Mouse (Mus musculus): Measurements from ENCODE around the gene Pml. TPM values are rescaled to one million over a fixed set of nuclear protein-coding genes. Genes with fewer than 3 reads are reported as not detected.

The Pml gene
- polyA plus RNA-seq, 1 experiment from 2014 or later, result 15.3 TPM

GRCm38 (mm10) chr9:58283431-58283830 lies 33.8 kb upstream of the Pml start:
- no peak overlapping the region for H3K9ac ChIP-seq (ENCODE audit: low read depth, low read length)
- DNase-seq (ENCODE audit: low spot score), result peak; percentile 47
- no peak overlapping the region for H3K4me3 ChIP-seq (ENCODE audit: low read depth, low read length)
- 44% methylated on average over 7 of the region's 7 CpGs for WGBS
- H3K4me2 ChIP-seq (ENCODE audit: low read depth, low read length), result no peak overlapping the region
- 0 out of 2 replicates have a peak, but pooled peaks cover 5% of the 10 kb centered on the region for H3K4me1 ChIP-seq (ENCODE audit: control insufficient read depth, insufficient read depth, low read length)
- H3K36me3 ChIP-seq (ENCODE audit: control insufficient read depth, insufficient read depth, low read length), result 0 out of 2 replicates have a peak, but pooled peaks cover 6% of the 10 kb centered on the region
- H3K27me3 ChIP-seq (replicated peaks; ENCODE audit: control insufficient read depth, insufficient read depth, low read length), result no peaks in the 10 kb centered on the region
- no peak for ATAC-seq (ENCODE audit: low read depth)
- no peaks in the 10 kb centered on the region for H3K9me3 ChIP-seq (ENCODE audit: control insufficient read depth, low read length)
- H3K27ac ChIP-seq (replicated peaks; ENCODE audit: low read depth, low read length), result no peak overlapping the region; the same call in 1 of the 2 replicates

GRCm38 (mm10) chr9:58281597-58281996 lies 32.0 kb upstream of the Pml start:
- H3K4me2 ChIP-seq (ENCODE audit: low read depth, low read length), result no peak overlapping the region
- 0 out of 2 replicates have a peak, but pooled peaks cover 5% of the 10 kb centered on the region for H3K4me1 ChIP-seq (ENCODE audit: control insufficient read depth, insufficient read depth, low read length)
- no peaks in the 10 kb centered on the region for H3K36me3 ChIP-seq (ENCODE audit: control insufficient read depth, insufficient read depth, low read length)
- 52% methylated on average over 3 of the region's 3 CpGs for WGBS
- no peaks in the 10 kb centered on the region for H3K27me3 ChIP-seq (replicated peaks; ENCODE audit: control insufficient read depth, insufficient read depth, low read length)
- no peak overlapping the region for H3K9ac ChIP-seq (ENCODE audit: low read depth, low read length)
- ATAC-seq (ENCODE audit: low read depth) (no peak), DNase-seq (ENCODE audit: low spot score) (no peak)
- H3K27ac ChIP-seq (replicated peaks; ENCODE audit: low read depth, low read length), result no peak overlapping the region
- H3K9me3 ChIP-seq (ENCODE audit: control insufficient read depth, low read length), result no peaks in the 10 kb centered on the region
- no peak overlapping the region for H3K4me3 ChIP-seq (ENCODE audit: low read depth, low read length)

GRCm38 (mm10) chr9:58280259-58281109 lies 30.9 kb upstream of the Pml start:
- Histone ChIP-seq H3K4me1 (ENCODE audit: control insufficient read depth, insufficient read depth, low read length) (peaks cover 9% of the 10 kb centered on the region), H3K4me3 (ENCODE audit: low read depth, low read length) (no peak overlapping the region), H3K4me2 (ENCODE audit: low read depth, low read length) (no peak overlapping the region), H3K9me3 (ENCODE audit: control insufficient read depth, low read length) (no peaks in the 10 kb centered on the region), H3K27ac (replicated peaks; ENCODE audit: low read depth, low read length) (no peak overlapping the region), H3K36me3 (ENCODE audit: control insufficient read depth, insufficient read depth, low read length) (no peaks in the 10 kb centered on the region), H3K9ac (ENCODE audit: low read depth, low read length) (no peak overlapping the region), H3K27me3 (replicated peaks; ENCODE audit: control insufficient read depth, insufficient read depth, low read length) (no peaks in the 10 kb centered on the region)
- 34% methylated on average over 9 of the region's 9 CpGs for WGBS
- ATAC-seq (ENCODE audit: low read depth) (peak; percentile 74), DNase-seq (ENCODE audit: low spot score) (peak; percentile 94)

GRCm38 (mm10) chr9:58279780-58280179 lies 30.2 kb upstream of the Pml start:
- DNase-seq (ENCODE audit: low spot score) (no peak), ATAC-seq (ENCODE audit: low read depth) (no peak)

GRCm38 (mm10) chr9:58278821-58279723 lies 29.5 kb upstream of the Pml start:
- peaks cover 21% of the 10 kb centered on the region for H3K4me1 ChIP-seq (ENCODE audit: control insufficient read depth, insufficient read depth, low read length)
- ATAC-seq (ENCODE audit: low read depth) (no peak), DNase-seq (ENCODE audit: low spot score) (no peak)
- H3K27me3 ChIP-seq (replicated peaks; ENCODE audit: control insufficient read depth, insufficient read depth, low read length), result no peaks in the 10 kb centered on the region
- no peaks in the 10 kb centered on the region for H3K9me3 ChIP-seq (ENCODE audit: control insufficient read depth, low read length)
- no peak overlapping the region for H3K9ac ChIP-seq (ENCODE audit: low read depth, low read length)
- H3K4me2 ChIP-seq (ENCODE audit: low read depth, low read length), result no peak overlapping the region
- no peak overlapping the region for H3K4me3 ChIP-seq (ENCODE audit: low read depth, low read length)
- 53% methylated on average over 4 of the region's 4 CpGs for WGBS
- H3K36me3 ChIP-seq (ENCODE audit: control insufficient read depth, insufficient read depth, low read length), result no peaks in the 10 kb centered on the region
- no peak overlapping the region for H3K27ac ChIP-seq (replicated peaks; ENCODE audit: low read depth, low read length)

More at GRCm38 (mm10) chr9:58279780-58280179, 30.2 kb upstream of the Pml start:
- Histone ChIP-seq H3K4me3 (ENCODE audit: low read depth, low read length) (no peak overlapping the region), H3K4me1 (ENCODE audit: control insufficient read depth, insufficient read depth, low read length) (peaks cover 16% of the 10 kb centered on the region), H3K4me2 (ENCODE audit: low read depth, low read length) (no peak overlapping the region), H3K9me3 (ENCODE audit: control insufficient read depth, low read length) (no peaks in the 10 kb centered on the region), H3K27ac (replicated peaks; ENCODE audit: low read depth, low read length) (no peak overlapping the region), H3K27me3 (replicated peaks; ENCODE audit: control insufficient read depth, insufficient read depth, low read length) (no peaks in the 10 kb centered on the region), H3K9ac (ENCODE audit: low read depth, low read length) (no peak overlapping the region), H3K36me3 (ENCODE audit: control insufficient read depth, insufficient read depth, low read length) (no peaks in the 10 kb centered on the region)
- WGBS, result 57% methylated on average over 5 of the region's 5 CpGs

- H3K27ac ChIP-seq (replicated peaks; ENCODE audit: low read depth, low read length), result no peak overlapping the region
- no peak overlapping the region for H3K4me2 ChIP-seq (ENCODE audit: low read depth, low read length)
- H3K4me3 ChIP-seq (ENCODE audit: low read depth, low read length), result no peak overlapping the region
- H3K9me3 ChIP-seq (ENCODE audit: control insufficient read depth, low read length), result no peaks in the 10 kb centered on the region
- WGBS, result 92% methylated on average over 4 of the region's 4 CpGs
- H3K4me1 ChIP-seq (ENCODE audit: control insufficient read depth, insufficient read depth, low read length), result peaks cover 21% of the 10 kb centered on the region
- ATAC-seq (ENCODE audit: low read depth) (no peak), DNase-seq (ENCODE audit: low spot score) (no peak)
- no peaks in the 10 kb centered on the region for H3K36me3 ChIP-seq (ENCODE audit: control insufficient read depth, insufficient read depth, low read length)
- H3K27me3 ChIP-seq (replicated peaks; ENCODE audit: control insufficient read depth, insufficient read depth, low read length), result no peaks in the 10 kb centered on the region
- H3K9ac ChIP-seq (ENCODE audit: low read depth, low read length), result no peak overlapping the region
These were observed 28.7 kb upstream of the Pml start for GRCm38 (mm10) chr9:58278313-58278712.

GRCm38 (mm10) chr9:58276346-58276745 lies 26.8 kb upstream of the Pml start:
- H3K27ac ChIP-seq (replicated peaks; ENCODE audit: low read depth, low read length), result no peak overlapping the region
- WGBS, result 49% methylated on average over 5 of the region's 5 CpGs
- H3K9me3 ChIP-seq (ENCODE audit: control insufficient read depth, low read length), result no peaks in the 10 kb centered on the region
- H3K27me3 ChIP-seq (replicated peaks; ENCODE audit: control insufficient read depth, insufficient read depth, low read length), result no peaks in the 10 kb centered on the region
- no peak overlapping the region for H3K9ac ChIP-seq (ENCODE audit: low read depth, low read length)
- no peak overlapping the region for H3K4me2 ChIP-seq (ENCODE audit: low read depth, low read length)
- H3K36me3 ChIP-seq (ENCODE audit: control insufficient read depth, insufficient read depth, low read length), result no peaks in the 10 kb centered on the region
- ATAC-seq (ENCODE audit: low read depth) (no peak), DNase-seq (ENCODE audit: low spot score) (no peak)
- H3K4me1 ChIP-seq (ENCODE audit: control insufficient read depth, insufficient read depth, low read length), result peaks cover 16% of the 10 kb centered on the region
- no peak overlapping the region for H3K4me3 ChIP-seq (ENCODE audit: low read depth, low read length)

GRCm38 (mm10) chr9:58275797-58276196 lies 26.2 kb upstream of the Pml start:
- no peak for DNase-seq (ENCODE audit: low spot score)
- 71% methylated on average over 3 of the region's 3 CpGs for WGBS
- no peak for ATAC-seq (ENCODE audit: low read depth)
- Histone ChIP-seq H3K27me3 (replicated peaks; ENCODE audit: control insufficient read depth, insufficient read depth, low read length) (no peaks in the 10 kb centered on the region), H3K9me3 (ENCODE audit: control insufficient read depth, low read length) (no peaks in the 10 kb centered on the region), H3K4me1 (ENCODE audit: control insufficient read depth, insufficient read depth, low read length) (peaks cover 16% of the 10 kb centered on the region), H3K9ac (ENCODE audit: low read depth, low read length) (peak overlapping the region; percentile 16; the same call in 1 of the 2 replicates), H3K36me3 (ENCODE audit: control insufficient read depth, insufficient read depth, low read length) (no peaks in the 10 kb centered on the region), H3K27ac (replicated peaks; ENCODE audit: low read depth, low read length) (peak overlapping the region; percentile 81), H3K4me2 (ENCODE audit: low read depth, low read length) (peak overlapping the region; percentile 30), H3K4me3 (ENCODE audit: low read depth, low read length) (no peak overlapping the region; the same call in 1 of the 2 replicates)
